Mouse (Mus musculus): ENCODE measurements at regions not wholly inside any gene's neighbourhood (a gene's known extent, or its start where the extent isn't known, plus 50 kb on each side); places are given as distances from the start of the nearest gene placed in this dataset.

DNA sequence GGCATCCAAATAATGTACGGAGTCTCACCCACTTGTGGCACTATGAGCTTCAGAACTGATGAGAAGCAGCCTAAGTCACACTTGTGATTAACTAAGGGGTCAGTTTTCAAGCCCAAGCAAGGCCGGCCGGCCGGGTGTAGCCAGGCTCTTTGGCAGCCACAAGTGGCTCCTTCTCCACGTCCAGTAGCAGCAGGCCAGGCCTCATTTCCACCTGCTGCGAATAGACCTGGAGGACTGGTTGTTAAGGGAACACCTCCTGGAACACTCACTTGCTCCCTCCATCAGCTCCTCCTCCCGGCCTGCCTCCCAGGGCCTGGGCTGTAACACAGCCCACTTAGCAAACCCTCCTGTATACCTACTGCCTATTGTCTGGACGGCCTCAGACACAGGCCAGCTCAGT is 61.1 kb upstream of the Calm2 start:
- TF ChIP-seq CTCF (IDR thresholded peaks at IDR 0.05; ENCODE audit: control insufficient read depth, insufficient read depth, low read length) (no peak), POLR2A (IDR thresholded peaks at IDR 0.05; ENCODE audit: borderline replicate concordance, control insufficient read depth, low read depth, low read length) (no peak)
